Mouse (Mus musculus): ENCODE results near the gene Mrps9.
A peak's percentile ranks its signal among the peaks of the same experiment; 100 is the strongest.

DNA sequence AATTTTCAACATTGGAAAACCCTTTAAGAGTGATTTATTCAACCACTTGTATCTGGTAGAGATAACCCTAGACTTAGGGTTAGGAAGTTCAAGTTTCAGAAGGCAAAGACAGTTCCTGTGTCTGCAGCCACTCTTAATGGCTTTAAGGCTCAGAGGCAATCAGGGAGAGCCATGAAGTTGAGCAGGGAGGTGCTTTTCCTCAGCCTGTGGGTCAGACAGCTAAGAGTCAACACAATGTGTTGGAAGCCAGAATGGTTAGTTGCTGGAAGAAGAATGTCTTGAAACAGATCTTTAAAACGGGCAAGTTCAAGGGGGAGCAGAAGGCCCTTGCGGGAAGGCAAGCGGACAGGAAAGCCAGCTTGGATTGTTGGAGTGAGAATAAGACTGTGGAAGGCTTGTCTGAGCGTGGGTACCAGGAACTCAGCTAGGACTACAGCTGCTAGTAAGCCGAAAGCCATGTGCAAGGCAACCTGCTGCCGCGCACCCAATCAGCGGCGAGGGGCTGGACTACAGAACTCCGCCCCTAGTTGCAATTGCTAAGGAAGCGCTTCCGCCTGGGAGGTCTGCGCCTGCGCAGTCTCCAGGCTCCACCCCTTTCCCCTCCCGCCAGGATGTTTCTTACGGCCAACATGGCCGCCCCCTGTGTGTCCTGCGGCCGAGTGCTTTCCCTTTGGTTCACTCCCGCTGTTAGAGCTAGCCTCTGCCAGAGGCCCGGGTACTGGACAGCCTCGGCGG lies at the start of gene Mrps9:
- 0 out of 2 replicates have a peak, but pooled peaks have one; percentile 49 for TF ChIP-seq CTCF (IDR thresholded peaks at IDR 0.05; ENCODE audit: borderline replicate concordance, control insufficient read depth, extremely low read depth, insufficient read depth, low read length, poor library complexity)
- TF ChIP-seq POLR2A (IDR thresholded peaks at IDR 0.05; ENCODE audit: control insufficient read depth, extremely low read depth, insufficient read depth, low read length, poor library complexity): peak; percentile 76
